Mouse (Mus musculus): Measurements from ENCODE around the gene Ppp1r1b. TPM values are rescaled to one million over a fixed set of nuclear protein-coding genes. Genes with fewer than 3 reads are reported as not detected.
"Not testable (repeated sequence)": the region's sequence is repeated elsewhere in the genome, so short reads cannot be mapped to it uniquely, and the experiment has no call there.

The Ppp1r1b gene
- polyA plus RNA-seq, 1 experiment from 2014 or later = 5.4 TPM

DNA sequence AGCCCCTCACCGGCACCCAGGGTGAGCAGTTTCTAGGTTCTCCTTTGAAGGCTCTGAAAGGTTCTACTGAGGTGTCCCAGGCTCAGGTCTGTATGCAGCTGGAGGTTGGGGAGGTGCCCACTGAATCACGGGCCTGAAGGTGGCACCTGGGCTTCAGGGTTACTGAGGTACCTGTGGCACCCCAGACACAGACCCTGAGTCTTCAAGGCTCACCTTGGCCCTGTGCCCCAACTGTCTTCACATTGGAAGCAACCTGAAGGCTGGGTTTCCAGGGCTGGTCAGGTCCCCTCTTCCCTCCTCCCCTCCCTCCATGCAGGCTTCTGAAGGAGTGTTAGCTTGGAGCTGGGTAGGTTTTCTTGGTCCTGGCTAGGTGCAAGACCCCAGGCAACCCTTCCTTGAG is 33.4 kb downstream of the Ppp1r1b start:
- H3K9me3 ChIP-seq (ENCODE audit: low read length) = no peaks in the 10 kb centered on the region
- H3K9ac ChIP-seq (replicated peaks) = no peak overlapping the region
- 88% methylated on average over 2 of the region's 2 CpGs for WGBS (ENCODE audit: insufficient replicate concordance)
- no peak for DNase-seq
- H3K4me1 ChIP-seq (ENCODE audit: insufficient read depth) = no peaks in the 10 kb centered on the region
- peaks cover 30% of the 10 kb centered on the region for H3K36me3 ChIP-seq (replicated peaks; ENCODE audit: insufficient read depth, low read length)
- H3K4me3 ChIP-seq (ENCODE audit: low read depth, low read length) = no peak overlapping the region
- H3K27ac ChIP-seq (ENCODE audit: low read depth) = no peak overlapping the region
- H3K4me2 ChIP-seq (ENCODE audit: low read depth, low read length) = no peak overlapping the region
- ATAC-seq = no peak
- TF ChIP-seq CTCF (IDR thresholded peaks at IDR 0.05; ENCODE audit: low read depth) (no peak), EP300 (IDR thresholded peaks at IDR 0.05; ENCODE audit: low read depth) (no peak)
- H3K27me3 ChIP-seq (ENCODE audit: insufficient read depth, low read length) = peaks cover 10% of the 10 kb centered on the region

DNA sequence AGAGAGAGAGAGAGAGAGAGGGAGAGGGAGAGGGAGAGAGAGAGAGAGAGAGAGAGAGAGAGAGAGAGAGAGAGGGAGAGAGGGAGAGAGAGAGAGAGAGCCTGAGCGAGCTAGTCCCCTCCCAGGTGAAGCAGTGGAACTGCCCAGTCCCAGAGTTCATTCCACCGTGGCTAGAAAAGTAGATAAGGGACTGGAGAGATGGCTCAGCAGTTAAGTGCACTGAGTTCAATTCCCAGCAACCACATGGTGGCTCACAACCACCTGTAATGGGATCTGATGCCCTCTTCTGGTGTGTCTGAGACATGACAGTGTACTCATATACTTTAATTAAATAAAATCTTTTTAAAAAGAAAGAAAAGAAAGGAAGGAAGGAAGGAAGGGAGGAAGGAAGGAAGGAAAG is 34.2 kb downstream of the Ppp1r1b start:
- 24% methylated on average over 2 of the region's 2 CpGs for WGBS (ENCODE audit: insufficient replicate concordance)
- not testable (repeated sequence) for H3K4me3 ChIP-seq (ENCODE audit: low read depth, low read length); DNase-seq; H3K27ac ChIP-seq (ENCODE audit: low read depth); H3K4me1 ChIP-seq (ENCODE audit: insufficient read depth); H3K4me2 ChIP-seq (ENCODE audit: low read depth, low read length); H3K9ac ChIP-seq (replicated peaks); ATAC-seq; H3K9me3 ChIP-seq (ENCODE audit: low read length)
- Histone ChIP-seq H3K27me3 (ENCODE audit: insufficient read depth, low read length) (peaks cover 18% of the 10 kb centered on the region), H3K36me3 (replicated peaks; ENCODE audit: insufficient read depth, low read length) (peaks cover 24% of the 10 kb centered on the region)
- 0 out of 2 replicates have a peak, but pooled peaks have one; percentile 13 for TF ChIP-seq CTCF (IDR thresholded peaks at IDR 0.05; ENCODE audit: low read depth)

DNA sequence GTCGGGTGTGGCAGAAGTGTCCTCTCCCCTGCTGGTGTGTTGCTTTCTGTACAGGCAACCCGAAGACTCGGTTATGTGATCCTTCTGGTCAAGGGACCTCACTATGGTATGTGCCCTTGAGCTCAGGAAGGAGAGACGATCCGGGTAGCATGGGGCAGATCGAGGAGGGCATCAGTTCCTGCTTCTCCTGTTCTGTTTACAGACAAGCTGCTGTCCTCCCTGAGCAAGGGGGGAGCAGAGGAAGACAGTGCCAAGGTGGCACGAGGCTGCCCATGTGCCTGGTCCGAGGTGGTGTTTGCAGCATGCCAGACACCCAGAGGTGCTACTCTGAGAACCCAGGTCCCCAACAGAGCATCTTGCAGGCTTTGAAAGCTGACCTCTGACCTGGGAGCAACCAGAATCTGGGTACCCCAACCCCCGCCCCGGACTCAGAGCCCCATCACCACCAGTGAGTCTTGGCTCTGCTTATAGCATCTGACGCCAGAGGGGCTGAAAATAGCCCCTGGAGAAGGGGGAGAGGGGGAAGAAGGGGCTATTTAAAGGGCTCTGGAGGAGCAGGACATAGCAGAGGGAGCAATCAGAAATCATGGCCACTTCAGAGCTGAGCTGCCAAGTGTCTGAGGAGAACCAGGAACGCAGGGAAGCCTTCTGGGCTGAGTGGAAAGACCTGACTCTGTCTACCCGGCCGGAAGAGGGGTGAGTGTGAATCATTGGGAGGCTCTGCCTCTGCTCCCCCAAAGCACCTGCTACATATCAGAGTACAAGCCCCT is 35.2 kb downstream of the Ppp1r1b start, which contains the start of gene Tcap:
Gene Tcap (plus strand): TSS at position 551 of the 770 bp plus-strand sequence.
- Histone ChIP-seq H3K4me1 (ENCODE audit: insufficient read depth) (no peaks in the 10 kb centered on the region), H3K9ac (replicated peaks) (no peak within 1 kb of the TSS), H3K27me3 (ENCODE audit: insufficient read depth, low read length) (peaks cover 24% of the 10 kb centered on the region), H3K36me3 (replicated peaks; ENCODE audit: insufficient read depth, low read length) (peaks cover 15% of the 10 kb centered on the region), H3K4me3 (ENCODE audit: low read depth, low read length) (no peak within 1 kb of the TSS), H3K4me2 (ENCODE audit: low read depth, low read length) (no peak within 1 kb of the TSS), H3K27ac (ENCODE audit: low read depth) (no peak within 1 kb of the TSS), H3K9me3 (ENCODE audit: low read length) (no peaks in the 10 kb centered on the region)
- no peak for DNase-seq
- TF ChIP-seq CTCF (IDR thresholded peaks at IDR 0.05; ENCODE audit: low read depth) (no peak), EP300 (IDR thresholded peaks at IDR 0.05; ENCODE audit: low read depth) (no peak)
- ATAC-seq = no peak
- WGBS (ENCODE audit: insufficient replicate concordance) = 59% methylated on average over 14 of the region's 14 CpGs

DNA sequence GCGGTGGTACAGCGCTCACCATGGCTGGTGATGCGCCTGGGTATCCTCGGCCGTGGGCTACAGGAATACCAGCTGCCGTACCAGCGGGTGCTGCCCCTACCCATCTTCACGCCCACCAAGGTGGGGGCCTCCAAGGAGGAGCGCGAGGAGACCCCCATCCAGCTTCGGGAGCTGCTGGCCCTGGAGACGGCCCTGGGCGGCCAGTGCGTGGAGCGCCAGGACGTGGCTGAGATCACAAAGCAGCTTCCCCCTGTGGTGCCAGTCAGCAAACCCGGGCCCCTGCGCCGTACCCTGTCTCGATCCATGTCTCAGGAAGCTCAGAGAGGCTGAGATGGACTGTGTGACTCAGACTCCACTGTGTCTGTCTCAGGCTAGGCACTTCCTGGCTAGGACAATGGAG is 36.0 kb downstream of the Ppp1r1b start:
- Histone ChIP-seq H3K4me3 (ENCODE audit: low read depth, low read length) (no peak overlapping the region), H3K36me3 (replicated peaks; ENCODE audit: insufficient read depth, low read length) (peaks cover 10% of the 10 kb centered on the region), H3K9me3 (ENCODE audit: low read length) (no peaks in the 10 kb centered on the region), H3K27me3 (ENCODE audit: insufficient read depth, low read length) (peaks cover 25% of the 10 kb centered on the region), H3K9ac (replicated peaks) (no peak overlapping the region), H3K27ac (ENCODE audit: low read depth) (no peak overlapping the region), H3K4me2 (ENCODE audit: low read depth, low read length) (no peak overlapping the region), H3K4me1 (ENCODE audit: insufficient read depth) (no peaks in the 10 kb centered on the region)
- DNase-seq = no peak
- ATAC-seq = no peak
- TF ChIP-seq CTCF (IDR thresholded peaks at IDR 0.05; ENCODE audit: low read depth) (no peak), EP300 (IDR thresholded peaks at IDR 0.05; ENCODE audit: low read depth) (no peak)
- WGBS (ENCODE audit: insufficient replicate concordance) = 66% methylated on average over 19 of the region's 20 CpGs

DNA sequence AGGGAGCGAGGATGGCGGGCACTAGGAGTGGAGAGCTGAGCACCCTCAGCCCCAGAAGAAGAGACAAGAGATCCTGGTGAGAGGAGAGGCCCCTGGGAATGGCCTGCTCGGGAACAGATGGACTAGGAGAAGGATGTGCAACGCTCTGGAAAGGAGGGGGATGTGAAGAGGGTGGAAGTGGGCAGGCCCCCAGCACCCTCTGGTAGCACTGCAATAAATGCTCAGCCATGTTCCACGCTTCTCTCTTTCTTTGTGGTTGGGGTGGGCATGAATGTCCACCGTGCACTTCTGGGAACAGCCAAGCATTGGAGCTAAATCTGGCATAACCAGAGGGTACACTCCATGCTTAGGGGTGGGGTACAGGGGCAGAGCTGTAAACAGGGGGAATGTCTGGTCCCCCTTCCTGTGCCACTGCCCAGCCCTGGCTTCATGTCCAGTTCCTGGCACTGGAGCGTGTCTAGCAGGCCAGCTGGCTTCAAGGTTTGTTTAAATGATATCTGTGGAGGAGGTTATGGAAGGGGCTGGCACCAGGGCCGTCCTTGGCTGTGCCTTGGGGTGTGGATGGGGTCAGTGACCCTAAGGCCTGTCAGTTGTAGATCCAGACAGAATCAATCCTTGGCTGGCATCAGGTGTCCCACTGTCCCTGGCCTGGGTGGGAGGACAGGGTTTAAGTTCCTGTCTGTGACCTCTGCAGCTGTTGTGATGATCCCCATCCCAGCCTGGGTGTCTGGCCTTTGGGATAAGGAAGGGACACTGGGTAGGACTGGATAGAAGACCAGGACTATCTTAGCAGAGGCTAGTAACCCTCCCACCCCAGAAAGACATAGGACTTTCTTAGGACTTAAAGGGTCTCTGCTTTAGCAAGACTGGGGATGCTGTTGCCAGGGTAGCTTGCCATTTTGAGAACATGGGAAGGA is 36.8 kb downstream of the Ppp1r1b start:
- TF ChIP-seq CTCF (IDR thresholded peaks at IDR 0.05; ENCODE audit: low read depth) (no peak), EP300 (IDR thresholded peaks at IDR 0.05; ENCODE audit: low read depth) (no peak)
- Histone ChIP-seq H3K36me3 (replicated peaks; ENCODE audit: insufficient read depth, low read length) (peaks cover 6% of the 10 kb centered on the region), H3K27me3 (ENCODE audit: insufficient read depth, low read length) (peaks cover 27% of the 10 kb centered on the region), H3K9ac (replicated peaks) (no peak overlapping the region), H3K4me2 (ENCODE audit: low read depth, low read length) (no peak overlapping the region), H3K4me3 (ENCODE audit: low read depth, low read length) (no peak overlapping the region), H3K4me1 (ENCODE audit: insufficient read depth) (no peaks in the 10 kb centered on the region), H3K27ac (ENCODE audit: low read depth) (no peak overlapping the region), H3K9me3 (ENCODE audit: low read length) (no peaks in the 10 kb centered on the region)
- ATAC-seq (peak; percentile 35; the same call in 1 of the 2 replicates), DNase-seq (no peak)
- whole genome bisulfite sequencing (ENCODE audit: insufficient replicate concordance) = 54% methylated on average over 8 of the region's 8 CpGs
